19 mouse cellular contexts compared by ENCODE assay signal in genomic region chr8:58025094-58025493, GRCm38 (mm10).
DNase-seq lines count a peak whose midpoint lies in the region; ATAC-seq lines count a peak whose summit lies in the region.
"Had no signal": no experiment of that assay in that cellular context is flagged by ENCODE, and none has a peak within 500 bp of the region (broad histone marks: within the 10 kb centered on the region; RNA-seq: fewer than 3 reads in every experiment).

No protein-coding gene starts in this region.

- DNase-seq in embryonic facial prominence, embryonic 11.5 days (ENCODE audit: low spot score), result no peak
- no peak for DNase-seq in embryonic facial prominence, embryonic 10.5 days (ENCODE audit: low spot score)
- peak; percentile 4 for DNase-seq in heart, postnatal 4 days
- DNase-seq: adrenal gland, postnatal 25 days; B cell, adult 2 months; embryo, embryonic 11 days; forebrain, postnatal 0 days; kidney, adult 2 months; kidney, postnatal 25 days; right cerebral cortex, postnatal 14 days; spleen, adult 18-20 months; thymus, adult 18-20 months had no signal

- 0 out of 2 replicates have a peak, but pooled peaks have one; percentile 48 for ATAC-seq in embryonic facial prominence, embryonic 11.5 days (replicated peaks; ENCODE audit: insufficient number of reproducible peaks, low FRiP score, low TSS enrichment, low read depth)
- no peak for ATAC-seq in heart, embryonic 12.5 days (ENCODE audit: insufficient number of reproducible peaks, low FRiP score)
- no peak for ATAC-seq in megakaryocyte, adult 5-6 weeks (ENCODE audit: poor library complexity, severe bottlenecking)
- ATAC-seq in intestine, embryonic 16.5 days, result no peak
- ATAC-seq: forebrain, postnatal 0 days; midbrain, embryonic 16.5 days had no signal

- no peaks in the 10 kb centered on the region for H3K9me3 ChIP-seq in embryonic facial prominence, embryonic 11.5 days (replicated peaks; ENCODE audit: control insufficient read depth, low read length)
- no peaks in the 10 kb centered on the region for H3K9me3 ChIP-seq in embryonic facial prominence, embryonic 10.5 days
- no peaks in the 10 kb centered on the region for H3K9me3 ChIP-seq in heart, embryonic 12.5 days (replicated peaks)
- peaks cover 13% of the 10 kb centered on the region for H3K9me3 ChIP-seq in megakaryocyte, embryonic 14.5 days
- no peaks in the 10 kb centered on the region for H3K9me3 ChIP-seq in intestine, embryonic 16.5 days (ENCODE audit: control insufficient read depth, low read length)
- H3K9me3 ChIP-seq: forebrain, embryonic 10.5 days had no signal

- H3K27ac ChIP-seq in embryonic facial prominence, embryonic 11.5 days (replicated peaks; ENCODE audit: low read depth, low read length), result no peak overlapping the region
- no peak overlapping the region for H3K27ac ChIP-seq in embryonic facial prominence, embryonic 10.5 days (replicated peaks)
- H3K27ac ChIP-seq in heart, embryonic 12.5 days (ENCODE audit: poor library complexity, severe bottlenecking), result no peak overlapping the region
- no peak overlapping the region for H3K27ac ChIP-seq in intestine, embryonic 16.5 days (ENCODE audit: low read length)
- H3K27ac ChIP-seq: forebrain, embryonic 10.5 days; liver, embryonic 14.5 days had no signal

- no peak overlapping the region for H3K9ac ChIP-seq in embryonic facial prominence, embryonic 11.5 days (replicated peaks; ENCODE audit: low read length)
- H3K9ac ChIP-seq in heart, embryonic 12.5 days, result no peak overlapping the region
- no peak overlapping the region for H3K9ac ChIP-seq in intestine, embryonic 16.5 days (ENCODE audit: low read depth, low read length)
- H3K9ac ChIP-seq: forebrain, postnatal 0 days; liver, embryonic 14.5 days had no signal

- no peak overlapping the region for H3K4me2 ChIP-seq in embryonic facial prominence, embryonic 11.5 days (ENCODE audit: low read depth, low read length)
- no peak overlapping the region for H3K4me2 ChIP-seq in heart, embryonic 12.5 days
- no peak overlapping the region for H3K4me2 ChIP-seq in intestine, embryonic 16.5 days (ENCODE audit: low read depth, low read length)

- no peaks in the 10 kb centered on the region for H3K27me3 ChIP-seq in embryonic facial prominence, embryonic 11.5 days (ENCODE audit: control insufficient read depth, insufficient read depth, low read length)
- H3K27me3 ChIP-seq in embryonic facial prominence, embryonic 10.5 days (replicated peaks; ENCODE audit: low read depth, poor library complexity, severe bottlenecking), result no peaks in the 10 kb centered on the region
- H3K27me3 ChIP-seq in heart, embryonic 12.5 days (replicated peaks), result no peaks in the 10 kb centered on the region
- no peaks in the 10 kb centered on the region for H3K27me3 ChIP-seq in megakaryocyte, embryonic 14.5 days (replicated peaks)
- no peaks in the 10 kb centered on the region for H3K27me3 ChIP-seq in intestine, embryonic 16.5 days (replicated peaks; ENCODE audit: control insufficient read depth, insufficient read depth, low read length)

- no peaks in the 10 kb centered on the region for H3K4me1 ChIP-seq in embryonic facial prominence, embryonic 11.5 days (ENCODE audit: control insufficient read depth, insufficient read depth, low read length)
- no peaks in the 10 kb centered on the region for H3K4me1 ChIP-seq in embryonic facial prominence, embryonic 10.5 days
- no peaks in the 10 kb centered on the region for H3K4me1 ChIP-seq in heart, embryonic 12.5 days (replicated peaks)
- H3K4me1 ChIP-seq in megakaryocyte, embryonic 14.5 days, result no peaks in the 10 kb centered on the region
- no peaks in the 10 kb centered on the region for H3K4me1 ChIP-seq in intestine, embryonic 16.5 days (ENCODE audit: control insufficient read depth, insufficient read depth, low read length)
- H3K4me1 ChIP-seq: forebrain, embryonic 10.5 days had no signal

- no peaks in the 10 kb centered on the region for H3K36me3 ChIP-seq in embryonic facial prominence, embryonic 11.5 days (replicated peaks; ENCODE audit: control insufficient read depth, insufficient read depth, low read depth, low read length)
- H3K36me3 ChIP-seq in embryonic facial prominence, embryonic 10.5 days (replicated peaks), result no peaks in the 10 kb centered on the region
- no peaks in the 10 kb centered on the region for H3K36me3 ChIP-seq in heart, embryonic 12.5 days
- no peaks in the 10 kb centered on the region for H3K36me3 ChIP-seq in megakaryocyte, embryonic 14.5 days (replicated peaks; ENCODE audit: low read length)
- H3K36me3 ChIP-seq in intestine, embryonic 16.5 days (ENCODE audit: control insufficient read depth, insufficient read depth, low read length), result no peaks in the 10 kb centered on the region
- H3K36me3 ChIP-seq: forebrain, embryonic 10.5 days had no signal

- 88% methylated on average over 1 of the region's 1 CpGs for WGBS in embryonic facial prominence, embryonic 11.5 days
- 90% methylated on average over 1 of the region's 1 CpGs for WGBS in embryonic facial prominence, embryonic 10.5 days
- 76% methylated on average over 1 of the region's 1 CpGs for WGBS in heart, embryonic 12.5 days
- 83% methylated on average over 1 of the region's 1 CpGs for WGBS in intestine, embryonic 16.5 days

- H3K4me3 ChIP-seq in embryonic facial prominence, embryonic 11.5 days (ENCODE audit: low read depth, low read length), result no peak overlapping the region
- no peak overlapping the region for H3K4me3 ChIP-seq in embryonic facial prominence, embryonic 10.5 days
- no peak overlapping the region for H3K4me3 ChIP-seq in heart, embryonic 12.5 days
- peak overlapping the region; percentile 21 for H3K4me3 ChIP-seq in megakaryocyte, embryonic 14.5 days (replicated peaks)
- no peak overlapping the region for H3K4me3 ChIP-seq in intestine, embryonic 16.5 days (ENCODE audit: low read length)
- H3K4me3 ChIP-seq: forebrain, embryonic 10.5 days had no signal
